Mouse (Mus musculus): ENCODE data around the gene Serpinb9. TPM values are rescaled to one million over a fixed set of nuclear protein-coding genes. Genes with fewer than 3 reads are reported as not detected.

The Serpinb9 gene
- total RNA-seq, 1 experiment from 2014 or later: 4.1 TPM

DNA sequence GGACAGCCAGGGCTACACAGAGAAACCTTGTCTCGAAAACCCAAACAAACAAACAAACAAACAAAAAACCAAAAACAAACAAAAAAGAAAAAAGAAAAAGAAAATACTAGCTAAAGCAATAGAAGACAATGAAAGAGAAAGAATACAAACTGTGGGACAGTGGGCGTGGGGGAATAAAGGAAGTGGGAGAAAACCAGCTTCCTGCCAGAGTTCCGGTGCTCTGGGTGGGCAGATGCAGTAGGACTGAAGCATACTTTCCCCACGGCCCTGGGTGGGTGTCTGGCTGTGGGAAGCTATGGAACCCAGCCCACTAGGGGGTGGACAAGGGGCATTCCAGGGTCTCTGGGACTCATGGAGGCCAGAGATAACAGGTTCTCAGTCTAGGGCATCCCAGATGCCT is 45.1 kb downstream of the Serpinb9 start:
- ATAC-seq (ENCODE audit: extremely low read depth, insufficient number of reproducible peaks, low FRiP score, poor library complexity, severe bottlenecking): no peak

DNA sequence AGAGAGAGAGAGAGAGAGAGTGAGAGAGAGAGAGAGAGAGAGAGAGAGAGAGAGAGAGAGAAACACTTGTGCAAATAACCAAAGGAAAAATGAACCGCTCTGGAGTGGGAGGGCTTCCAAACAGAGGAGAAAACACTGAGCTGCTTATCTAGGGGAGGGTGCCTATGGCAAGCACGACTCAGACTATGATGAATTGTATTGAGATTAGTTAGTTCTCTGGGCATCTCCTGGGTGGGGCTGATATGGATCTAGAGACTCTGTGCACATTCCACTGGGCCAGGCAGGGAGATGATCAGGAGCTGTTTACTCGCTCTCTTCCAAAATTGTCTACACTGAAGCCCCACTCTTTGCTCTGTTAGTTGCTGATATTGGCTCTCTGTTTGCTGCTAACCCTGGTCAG is 48.6 kb downstream of the Serpinb9 start:
- no peak for ATAC-seq (ENCODE audit: extremely low read depth, insufficient number of reproducible peaks, low FRiP score, poor library complexity, severe bottlenecking)

DNA sequence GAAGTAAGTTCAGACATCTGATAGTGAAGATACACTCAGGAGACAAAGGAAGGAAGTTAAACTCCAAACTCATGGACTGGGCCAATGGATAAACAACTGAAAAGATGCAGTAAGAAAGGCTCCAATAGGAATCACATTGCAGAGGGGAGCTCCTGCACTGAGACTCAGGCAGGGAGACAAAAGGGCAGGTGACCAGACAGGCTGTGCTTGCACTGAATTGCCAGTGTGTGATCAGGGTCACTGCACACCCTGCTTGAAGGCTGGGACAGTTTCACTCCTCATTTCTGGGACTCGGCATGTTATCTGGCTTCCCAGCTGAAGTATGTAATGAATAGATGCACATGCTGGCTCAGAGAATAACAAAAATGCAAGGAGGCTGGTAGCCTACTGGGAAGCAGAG is 60.0 kb downstream of the Serpinb9 start:
- no peak for ATAC-seq (ENCODE audit: extremely low read depth, insufficient number of reproducible peaks, low FRiP score, poor library complexity, severe bottlenecking)

Other genes starting within 250 kb of the Serpinb9 start
- gene Mylk4, start 219.3 kb upstream of the Serpinb9 start, total RNA-seq (2017): not detected in 2 replicates
- 25.8 and 39.8 TPM in 2 replicates for gene Wrnip1, start 201.2 kb upstream of the Serpinb9 start, total RNA-seq (2017)
- gene D930007J09Rik, start 200.4 kb upstream of the Serpinb9 start, total RNA-seq (2017): not detected in 2 replicates
- 330 and 346 TPM in 2 replicates for gene Serpinb1a, start 152.1 kb upstream of the Serpinb9 start, total RNA-seq (2017)
- 0.61 TPM in 1 of 2 replicates, not detected in the other for gene Serpinb1c, start 105.0 kb upstream of the Serpinb9 start, total RNA-seq (2017)
- 2.8 and 3.5 TPM in 2 replicates for gene Serpinb6b, start 38.0 kb upstream of the Serpinb9 start, total RNA-seq (2017)
- gene Serpinb9b, start 24.2 kb downstream of the Serpinb9 start, total RNA-seq (2017): 0.23 and 0.25 TPM in 2 replicates
- not detected in 2 replicates for gene Serpinb1b, start 75.3 kb downstream of the Serpinb9 start, total RNA-seq (2017)
- not detected in 2 replicates for gene Serpinb9c, start 156.5 kb downstream of the Serpinb9 start, total RNA-seq (2017)
- gene Serpinb9d, start 189.7 kb downstream of the Serpinb9 start, total RNA-seq (2017): not detected in 2 replicates
- gene Serpinb9e, start 246.4 kb downstream of the Serpinb9 start, total RNA-seq (2017): not detected in 2 replicates

Measured in neutrophil, adult 5-6 weeks (primary cell).